Mouse (Mus musculus): ENCODE results near the gene D8Ertd738e. TPM values are rescaled to one million over a fixed set of nuclear protein-coding genes. Genes with fewer than 3 reads are reported as not detected.

D8Ertd738e gene
- polyA plus RNA-seq, 1 experiment from 2014 or later: 380 TPM

DNA sequence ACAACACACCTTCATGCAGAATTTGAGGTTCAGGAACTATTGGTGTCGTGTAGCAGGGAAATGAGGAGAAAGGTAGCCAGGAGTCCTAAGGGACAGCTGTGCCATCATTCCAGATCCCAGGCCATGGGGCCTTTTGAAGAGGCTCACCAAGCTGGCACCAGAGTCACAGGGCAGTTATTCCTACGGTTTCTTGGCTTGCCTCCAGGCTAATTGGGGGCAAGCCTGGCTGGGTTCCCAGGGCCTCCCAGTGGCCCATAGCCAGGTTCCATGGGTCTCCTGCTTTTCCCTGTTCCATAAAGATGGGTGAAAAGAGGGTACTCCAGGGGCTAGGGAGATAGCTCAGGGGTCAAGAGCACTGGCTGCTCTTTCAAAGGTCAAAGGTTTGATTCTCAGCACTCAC, 7.7 kb downstream of the D8Ertd738e start:
- DNase-seq (ENCODE audit: low spot score) (no peak), ATAC-seq (replicated peaks; ENCODE audit: low FRiP score, low TSS enrichment, low read depth) (no peak)
- Histone ChIP-seq H3K4me1 (replicated peaks; ENCODE audit: control insufficient read depth, insufficient read depth, low read length) (peaks cover 3% of the 10 kb centered on the region; the same call in 1 of the 2 replicates), H3K27me3 (replicated peaks; ENCODE audit: control insufficient read depth, insufficient read depth, low read length) (no peaks in the 10 kb centered on the region), H3K9me3 (ENCODE audit: control insufficient read depth, low read length) (no peaks in the 10 kb centered on the region), H3K9ac (ENCODE audit: low read length) (no peak overlapping the region), H3K36me3 (ENCODE audit: control insufficient read depth, insufficient read depth, low read length) (peaks cover 24% of the 10 kb centered on the region), H3K4me3 (ENCODE audit: low read depth, low read length) (no peak overlapping the region), H3K4me2 (ENCODE audit: low read length) (no peak overlapping the region), H3K27ac (ENCODE audit: low read depth) (no peak overlapping the region)
- WGBS: 69% methylated on average over 2 of the region's 2 CpGs

DNA sequence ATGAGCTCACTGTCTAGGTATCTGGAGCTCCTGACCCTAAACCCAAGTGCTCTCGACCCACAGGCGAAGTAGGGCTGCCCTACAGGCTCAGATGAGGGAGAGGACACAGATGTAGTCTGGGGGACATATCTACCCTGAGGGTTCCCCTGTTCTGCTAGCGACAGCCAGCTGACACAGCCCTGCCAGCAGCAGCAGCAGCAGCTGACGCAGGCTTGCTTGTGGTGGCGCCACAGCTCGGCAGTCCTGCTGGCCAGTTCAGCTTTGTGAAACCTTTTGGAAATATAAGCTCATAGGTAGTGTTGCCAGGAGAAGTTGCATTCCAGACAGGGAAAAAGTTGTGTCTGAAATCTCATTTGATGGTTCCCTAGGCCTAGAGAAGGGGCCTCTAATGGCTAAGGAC, 8.4 kb downstream of the D8Ertd738e start:
- Histone ChIP-seq H3K27me3 (replicated peaks; ENCODE audit: control insufficient read depth, insufficient read depth, low read length) (no peaks in the 10 kb centered on the region), H3K9me3 (ENCODE audit: control insufficient read depth, low read length) (no peaks in the 10 kb centered on the region), H3K27ac (ENCODE audit: low read depth) (no peak overlapping the region), H3K9ac (ENCODE audit: low read length) (no peak overlapping the region), H3K4me3 (ENCODE audit: low read depth, low read length) (no peak overlapping the region), H3K4me2 (ENCODE audit: low read length) (no peak overlapping the region), H3K4me1 (replicated peaks; ENCODE audit: control insufficient read depth, insufficient read depth, low read length) (peaks cover 3% of the 10 kb centered on the region; the same call in 1 of the 2 replicates), H3K36me3 (ENCODE audit: control insufficient read depth, insufficient read depth, low read length) (peaks cover 18% of the 10 kb centered on the region)
- ATAC-seq (replicated peaks; ENCODE audit: low FRiP score, low TSS enrichment, low read depth) (no peak), DNase-seq (ENCODE audit: low spot score) (no peak)
- 50% methylated on average over 6 of the region's 6 CpGs for WGBS

DNA sequence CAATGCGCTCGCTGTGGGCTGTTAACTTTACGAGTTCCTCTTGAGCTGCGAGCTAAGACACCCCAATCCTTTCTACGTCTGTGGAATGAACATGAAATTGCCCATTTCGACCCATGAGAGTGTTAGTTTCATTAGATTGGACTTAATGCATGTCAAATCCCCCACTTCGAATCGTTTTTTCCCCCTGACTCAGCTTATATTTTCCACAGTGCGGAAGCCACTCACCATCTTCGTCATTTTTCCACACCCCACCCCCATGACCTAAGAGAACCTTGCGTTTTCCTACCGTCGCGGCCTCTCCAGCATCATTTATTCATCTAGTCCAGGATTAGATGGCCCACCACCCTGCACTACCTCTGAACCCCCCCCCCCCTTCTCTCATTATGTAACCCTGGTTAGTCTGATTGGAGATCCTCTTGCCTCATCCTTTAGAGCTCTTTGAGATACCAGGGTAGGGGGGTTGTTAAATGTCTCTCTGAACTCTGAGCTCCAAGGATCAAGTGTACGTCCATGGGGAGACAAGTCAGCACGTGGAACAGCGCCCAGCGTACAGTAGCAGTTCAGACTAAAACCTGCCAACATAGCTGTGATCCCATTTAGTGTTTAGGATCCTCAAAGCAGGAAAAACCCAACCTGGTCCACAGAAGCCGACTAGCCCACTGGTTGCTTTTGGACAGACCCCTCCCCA, 11.8 kb downstream of the D8Ertd738e start:
- DNase-seq (ENCODE audit: low spot score): no peak
- peak; percentile 9; the same call in 1 of the 2 replicates for ATAC-seq (replicated peaks; ENCODE audit: low FRiP score, low TSS enrichment, low read depth)

DNA sequence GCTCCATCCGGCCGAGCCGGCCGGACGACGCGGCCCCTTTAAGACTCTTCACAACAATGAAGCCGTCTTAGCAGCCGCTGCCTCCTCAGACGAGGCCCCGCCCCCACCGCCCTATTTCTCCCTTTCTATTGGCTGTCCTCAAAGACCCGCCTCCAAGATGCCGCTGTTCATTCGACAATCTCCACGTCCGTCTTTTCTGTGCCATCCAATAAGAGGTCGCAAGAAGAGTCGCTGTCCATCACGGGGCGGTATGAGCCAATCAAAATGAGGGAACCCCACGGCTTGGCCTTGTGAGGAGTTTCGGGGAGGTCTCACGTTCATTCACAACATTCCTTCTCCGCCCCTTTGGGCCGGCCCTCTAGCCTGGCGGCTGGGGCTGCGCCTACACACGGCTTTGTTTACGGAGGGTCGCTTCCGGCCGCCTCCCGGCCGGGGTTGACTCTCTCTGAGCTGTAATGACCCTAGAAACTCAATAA, 12.5 kb downstream of the D8Ertd738e start, which contains the start of gene Zswim4:
TSS of gene Zswim4 (minus strand) at position 58 of the 476 bp plus-strand sequence.
- H3K9ac ChIP-seq (ENCODE audit: low read length): peak within 1 kb of the TSS; percentile 95
- H3K4me2 ChIP-seq (ENCODE audit: low read length): peak within 1 kb of the TSS; percentile 57
- H3K4me3 ChIP-seq (ENCODE audit: low read depth, low read length): peak within 1 kb of the TSS; percentile 93
- H3K4me1 ChIP-seq (replicated peaks; ENCODE audit: control insufficient read depth, insufficient read depth, low read length): peaks cover 10% of the 10 kb centered on the region
- no peaks in the 10 kb centered on the region for H3K9me3 ChIP-seq (ENCODE audit: control insufficient read depth, low read length)
- ATAC-seq (replicated peaks; ENCODE audit: low FRiP score, low TSS enrichment, low read depth) (peak; percentile 99), DNase-seq (ENCODE audit: low spot score) (peak; percentile 100)
- under 1% methylated on average over 35 of the region's 35 CpGs for WGBS
- H3K36me3 ChIP-seq (ENCODE audit: control insufficient read depth, insufficient read depth, low read length): peaks cover 11% of the 10 kb centered on the region; the same call in 1 of the 2 replicates
- H3K27me3 ChIP-seq (replicated peaks; ENCODE audit: control insufficient read depth, insufficient read depth, low read length): no peaks in the 10 kb centered on the region
- peak within 1 kb of the TSS; percentile 79 for H3K27ac ChIP-seq (ENCODE audit: low read depth)

More for the DNA sequence above, 11.8 kb downstream of the D8Ertd738e start:
- no peaks in the 10 kb centered on the region for H3K9me3 ChIP-seq (ENCODE audit: control insufficient read depth, low read length)
- 18% methylated on average over 19 of the region's 19 CpGs for WGBS
- H3K9ac ChIP-seq (ENCODE audit: low read length): peak overlapping the region; percentile 57
- H3K27ac ChIP-seq (ENCODE audit: low read depth): peak overlapping the region; percentile 79
- peaks cover 10% of the 10 kb centered on the region for H3K4me1 ChIP-seq (replicated peaks; ENCODE audit: control insufficient read depth, insufficient read depth, low read length)
- peaks cover 11% of the 10 kb centered on the region; the same call in 1 of the 2 replicates for H3K36me3 ChIP-seq (ENCODE audit: control insufficient read depth, insufficient read depth, low read length)
- H3K4me2 ChIP-seq (ENCODE audit: low read length): peak overlapping the region; percentile 57
- H3K27me3 ChIP-seq (replicated peaks; ENCODE audit: control insufficient read depth, insufficient read depth, low read length): no peaks in the 10 kb centered on the region
- H3K4me3 ChIP-seq (ENCODE audit: low read depth, low read length): peak overlapping the region; percentile 93

DNA sequence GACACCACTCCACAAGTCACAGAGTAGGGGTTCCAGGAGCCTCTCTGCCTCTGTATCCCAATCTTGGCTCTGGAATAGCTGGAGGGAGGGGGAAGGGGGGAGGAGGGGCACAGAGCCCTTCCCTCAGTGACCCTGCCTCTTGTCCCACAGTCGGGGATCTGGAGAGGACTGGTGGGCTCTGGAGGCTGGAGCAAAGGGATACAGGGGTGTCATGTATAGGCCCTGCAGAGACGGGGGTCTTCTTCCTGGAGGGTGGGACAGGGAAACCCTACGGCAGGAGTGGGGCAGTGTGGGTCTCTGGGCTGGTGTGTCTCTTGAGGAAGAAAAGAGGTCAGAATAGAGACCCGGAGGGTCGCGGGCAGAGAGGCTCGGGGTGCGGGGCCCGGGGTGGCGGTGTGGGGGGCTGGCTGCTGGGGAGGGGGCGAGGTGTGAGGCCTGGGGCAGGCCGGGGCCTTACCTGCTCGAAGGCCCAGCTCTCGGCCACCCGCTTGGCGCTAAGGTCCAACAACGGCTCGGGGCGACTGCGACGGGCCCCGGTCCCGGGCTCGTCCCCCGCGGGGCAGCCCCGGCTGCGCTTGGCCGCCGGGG, 13.0 kb downstream of the D8Ertd738e start:
- DNase-seq (ENCODE audit: low spot score): peak; percentile 58
- Histone ChIP-seq H3K27ac (ENCODE audit: low read depth) (peak overlapping the region; percentile 47), H3K36me3 (ENCODE audit: control insufficient read depth, insufficient read depth, low read length) (peaks cover 12% of the 10 kb centered on the region), H3K9ac (ENCODE audit: low read length) (peak overlapping the region; percentile 95), H3K4me3 (ENCODE audit: low read depth, low read length) (peak overlapping the region; percentile 93), H3K27me3 (replicated peaks; ENCODE audit: control insufficient read depth, insufficient read depth, low read length) (no peaks in the 10 kb centered on the region), H3K4me2 (ENCODE audit: low read length) (peak overlapping the region; percentile 57), H3K9me3 (ENCODE audit: control insufficient read depth, low read length) (no peaks in the 10 kb centered on the region), H3K4me1 (replicated peaks; ENCODE audit: control insufficient read depth, insufficient read depth, low read length) (peaks cover 10% of the 10 kb centered on the region)
- peak; percentile 51 for ATAC-seq (replicated peaks; ENCODE audit: low FRiP score, low TSS enrichment, low read depth)
- under 1% methylated on average over 28 of the region's 30 CpGs for WGBS

DNA sequence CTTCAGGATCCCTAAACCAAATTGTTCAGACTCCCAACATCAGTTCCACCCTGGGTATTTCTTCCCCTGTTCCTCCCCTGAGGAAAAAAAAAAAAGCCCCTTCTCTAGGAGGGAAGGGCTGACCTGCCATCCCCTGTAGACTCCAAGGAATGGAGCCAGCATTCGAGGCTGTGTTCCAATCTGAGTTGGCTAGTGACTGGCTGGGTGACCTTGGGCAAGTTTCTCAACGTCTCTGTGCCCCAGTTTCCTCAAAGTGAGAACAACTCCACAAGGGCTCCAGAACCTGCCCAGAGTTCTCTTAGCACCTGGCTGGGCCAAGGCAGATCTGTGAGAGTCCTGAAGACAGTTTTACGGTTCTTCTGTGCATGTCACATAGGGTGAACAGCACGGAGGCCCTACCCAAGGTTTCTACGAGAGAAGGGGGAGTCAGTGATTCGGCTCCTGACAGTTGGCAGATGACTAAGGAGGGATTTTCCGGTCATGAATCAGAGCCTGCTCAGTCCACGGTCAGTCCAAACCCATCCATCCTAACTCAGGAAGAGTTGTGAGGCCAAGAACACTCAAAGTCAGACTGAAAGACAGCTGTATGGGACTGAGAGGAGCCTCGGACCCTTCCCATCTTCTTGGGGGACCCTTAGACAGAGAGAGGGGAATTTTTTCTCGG, 13.6 kb downstream of the D8Ertd738e start:
- ATAC-seq (replicated peaks; ENCODE audit: low FRiP score, low TSS enrichment, low read depth) (no peak), DNase-seq (ENCODE audit: low spot score) (no peak)
- Histone ChIP-seq H3K4me1 (replicated peaks; ENCODE audit: control insufficient read depth, insufficient read depth, low read length) (peaks cover 10% of the 10 kb centered on the region), H3K27ac (ENCODE audit: low read depth) (no peak overlapping the region), H3K4me2 (ENCODE audit: low read length) (peak overlapping the region; percentile 57), H3K4me3 (ENCODE audit: low read depth, low read length) (peak overlapping the region; percentile 93), H3K9ac (ENCODE audit: low read length) (peak overlapping the region; percentile 95), H3K36me3 (ENCODE audit: control insufficient read depth, insufficient read depth, low read length) (peaks cover 18% of the 10 kb centered on the region), H3K27me3 (replicated peaks; ENCODE audit: control insufficient read depth, insufficient read depth, low read length) (no peaks in the 10 kb centered on the region), H3K9me3 (ENCODE audit: control insufficient read depth, low read length) (no peaks in the 10 kb centered on the region)
- WGBS: 25% methylated on average over 10 of the region's 10 CpGs

DNA sequence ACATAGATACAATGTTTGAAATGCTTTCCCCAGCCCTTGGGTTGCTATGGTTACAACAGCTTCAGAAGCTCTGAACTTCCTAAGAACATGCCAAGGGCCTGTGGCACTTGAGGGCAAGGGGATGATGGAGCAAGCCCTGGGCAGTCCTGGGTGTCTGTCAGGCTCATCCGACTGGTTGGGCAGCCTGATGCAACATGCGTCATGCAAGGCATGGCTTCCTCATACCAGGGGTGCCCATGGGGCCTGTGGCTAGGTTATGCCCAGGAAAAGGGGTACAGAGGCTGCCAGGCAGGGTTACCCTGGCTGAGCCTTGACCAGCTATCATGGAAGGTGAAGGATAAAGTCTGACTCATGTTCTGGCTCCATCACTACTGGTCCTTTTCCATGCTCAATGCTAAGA, 16.5 kb downstream of the D8Ertd738e start:
- DNase-seq (ENCODE audit: low spot score) (no peak), ATAC-seq (replicated peaks; ENCODE audit: low FRiP score, low TSS enrichment, low read depth) (no peak)
- WGBS: 98% methylated on average over 2 of the region's 2 CpGs
- Histone ChIP-seq H3K4me1 (replicated peaks; ENCODE audit: control insufficient read depth, insufficient read depth, low read length) (peaks cover 10% of the 10 kb centered on the region), H3K9me3 (ENCODE audit: control insufficient read depth, low read length) (no peaks in the 10 kb centered on the region), H3K27ac (ENCODE audit: low read depth) (no peak overlapping the region), H3K4me2 (ENCODE audit: low read length) (no peak overlapping the region), H3K4me3 (ENCODE audit: low read depth, low read length) (no peak overlapping the region), H3K36me3 (ENCODE audit: control insufficient read depth, insufficient read depth, low read length) (peaks cover 46% of the 10 kb centered on the region), H3K9ac (ENCODE audit: low read length) (no peak overlapping the region), H3K27me3 (replicated peaks; ENCODE audit: control insufficient read depth, insufficient read depth, low read length) (no peaks in the 10 kb centered on the region)

DNA sequence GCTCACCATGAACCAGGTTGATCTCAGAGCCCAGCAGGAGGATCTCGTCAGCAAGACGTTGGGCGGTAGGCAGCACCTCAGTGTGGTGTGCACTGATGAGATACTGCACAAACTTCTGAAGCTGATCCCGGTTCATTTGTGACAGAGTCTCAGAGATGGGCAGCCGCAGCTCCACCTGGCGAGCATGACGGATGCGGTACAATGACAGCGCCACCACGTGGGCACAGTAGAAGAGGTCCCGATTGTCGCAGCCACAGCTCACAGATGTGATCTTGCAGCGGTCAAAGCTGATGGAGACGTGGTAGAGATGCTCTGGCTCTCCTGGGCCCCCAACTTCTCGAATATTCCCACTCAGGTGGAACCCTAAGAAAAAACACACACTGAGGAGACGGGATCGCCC, 18.8 kb downstream of the D8Ertd738e start:
- H3K4me3 ChIP-seq (ENCODE audit: low read depth, low read length): no peak overlapping the region
- 74% methylated on average over 17 of the region's 17 CpGs for WGBS
- H3K27me3 ChIP-seq (replicated peaks; ENCODE audit: control insufficient read depth, insufficient read depth, low read length): no peaks in the 10 kb centered on the region
- no peak overlapping the region for H3K27ac ChIP-seq (ENCODE audit: low read depth)
- ATAC-seq (replicated peaks; ENCODE audit: low FRiP score, low TSS enrichment, low read depth) (0 out of 2 replicates have a peak, but pooled peaks have one; percentile 4), DNase-seq (ENCODE audit: low spot score) (no peak)
- H3K36me3 ChIP-seq (ENCODE audit: control insufficient read depth, insufficient read depth, low read length): peaks cover 69% of the 10 kb centered on the region
- no peak overlapping the region for H3K4me2 ChIP-seq (ENCODE audit: low read length)
- H3K9ac ChIP-seq (ENCODE audit: low read length): no peak overlapping the region
- no peaks in the 10 kb centered on the region for H3K9me3 ChIP-seq (ENCODE audit: control insufficient read depth, low read length)
- peaks cover 5% of the 10 kb centered on the region; the same call in 1 of the 2 replicates for H3K4me1 ChIP-seq (replicated peaks; ENCODE audit: control insufficient read depth, insufficient read depth, low read length)
